Mouse (Mus musculus) heart, embryonic 14.5 days (tissue): Measurements from ENCODE around the gene Hypk. TPM values are rescaled to one million over a fixed set of nuclear protein-coding genes. Genes with fewer than 3 reads are reported as not detected.

ENCODE experiments used
- ATAC-seq: fragments of 200-750 bp; cut with Nextera tagmentation; 2 replicates; pipeline ENCODE4 v1.8.0; 2017; ENCODE audit warnings: low read depth, moderate TSS enrichment; ENCODE audit not compliant: insufficient number of reproducible peaks, insufficient read depth, low FRiP score
- H3K27ac ChIP-seq, 2 experiments: fragments of 200-500 bp in 1 of 2; fragments of 300-500 bp in 1 of 2; sonication (generic) in 1 of 2; replicated peaks in 1 of 2; 2 replicates each; pipeline ENCODE4 v1.5.1; 2012 to 2014; ENCODE audit warnings: low read depth in 2 of 2, low read length in 2 of 2, control low read depth in 1 of 2, mild to moderate bottlenecking in 1 of 2, mixed read lengths in 1 of 2; ENCODE audit not compliant: control insufficient read depth in 1 of 2, insufficient read depth in 1 of 2
- H3K27me3 ChIP-seq: fragments of 300-500 bp; sonication (generic); 2 replicates; pipeline ENCODE4 v1.6.1; 2014; ENCODE audit warnings: mild to moderate bottlenecking, low read length, control low read depth; ENCODE audit not compliant: control insufficient read depth, insufficient read depth
- H3K36me3 ChIP-seq: fragments of 300-500 bp; sonication (generic); 2 replicates; pipeline ENCODE4 v1.6.1; 2014; ENCODE audit warnings: mild to moderate bottlenecking, control low read depth, low read length, mixed read lengths; ENCODE audit not compliant: control insufficient read depth, insufficient read depth
- H3K4me1 ChIP-seq, 2 experiments: fragments of 200-500 bp in 1 of 2; fragments of 300-500 bp in 1 of 2; sonication (generic) in 1 of 2; 2 replicates each; pipeline ENCODE4 v1.6.1; 2012 to 2014; ENCODE audit warnings: low read length in 2 of 2, control low read depth in 1 of 2, mixed read lengths in 1 of 2; ENCODE audit not compliant: control insufficient read depth in 2 of 2, insufficient read depth in 2 of 2
- H3K4me2 ChIP-seq: fragments of 300-500 bp; sonication (generic); 2 replicates; pipeline ENCODE4 v1.6.1; 2014; ENCODE audit warnings: mild to moderate bottlenecking, low read length
- H3K4me3 ChIP-seq, 2 experiments: fragments of 200-500 bp in 1 of 2; fragments of 300-500 bp in 1 of 2; sonication (generic) in 1 of 2; 2 replicates each; pipeline ENCODE4 v1.5.1; 2012 to 2014; ENCODE audit warnings: low read length in 2 of 2, mild to moderate bottlenecking in 2 of 2, control low read depth in 1 of 2, low read depth in 1 of 2, moderate library complexity in 1 of 2; ENCODE audit not compliant: control insufficient read depth in 1 of 2, insufficient read depth in 1 of 2
- H3K9ac ChIP-seq: fragments of 300-500 bp; sonication (generic); 2 replicates; pipeline ENCODE4 v1.6.1; 2014; ENCODE audit warnings: mild to moderate bottlenecking, low read length
- H3K9me3 ChIP-seq: fragments of 300-500 bp; sonication (generic); 2 replicates; pipeline ENCODE4 v1.6.1; 2016; ENCODE audit warnings: low read length, control low read depth; ENCODE audit not compliant: control insufficient read depth
- WGBS: fragments of 180-500 bp; shearing (Covaris S2); extraction: QIAGEN DNeasy Blood & Tissue Kit; methylation state at CpG from one replicate; pipeline ENCODE4 v1.1.7; 2014; 5-methylcytosine and 5-hydroxymethylcytosine counted together
- microRNA-seq: library from miRNA; unstranded; fragments of <30 nt; microRNA quantifications from one replicate; pipeline ENCODE4, GENCODE M21; 2016
- polyA plus RNA-seq: library from polyadenylated mRNA; unstranded; fragments of >200 nt; fragmentation: Nextera tagmentation; extraction: Ambion mirVana; gene quantifications from 2 replicates; pipeline ENCODE4 v1.2.1, GENCODE M21; 2014

Hypk gene
- polyA plus RNA-seq, 1 experiment from 2014 or later: 101 TPM

- WGBS: 14% methylated on average over 12 of the region's 12 CpGs
Measured at GRCm38 (mm10) chr2:121507173-121507950, 54.3 kb downstream of the Hypk start.

GRCm38 (mm10) chr2:121507951-121508330 is 54.9 kb downstream of the Hypk start:
- Histone ChIP-seq H3K4me1 (peaks cover 0 to 17% of the 10 kb centered on the region in 2 experiments), H3K9ac (peak overlapping the region; percentile 78), H3K4me2 (peak overlapping the region; percentile 79), H3K4me3 (peak overlapping the region in 1 of 2 experiments; percentile 52; a peak in 3 of 4 replicates), H3K9me3 (no peaks in the 10 kb centered on the region), H3K36me3 (peaks cover 21% of the 10 kb centered on the region), H3K27ac (no peak overlapping the region), H3K27me3 (no peaks in the 10 kb centered on the region)
- no peak for ATAC-seq
- WGBS: 79% methylated on average over 2 of the region's 2 CpGs

More at GRCm38 (mm10) chr2:121507173-121507950, 54.3 kb downstream of the Hypk start:
- no peak for ATAC-seq
- H3K4me3 ChIP-seq: peak overlapping the region; percentile 52 to 70; a peak in 3 of 4 replicates
- H3K4me1 ChIP-seq: peaks cover 0 to 17% of the 10 kb centered on the region in 2 experiments
- peak overlapping the region; percentile 79 for H3K4me2 ChIP-seq
- peak overlapping the region in 1 of 2 experiments; percentile 9; a peak in 1 of 4 replicates for H3K27ac ChIP-seq
- no peaks in the 10 kb centered on the region for H3K9me3 ChIP-seq
- no peaks in the 10 kb centered on the region for H3K27me3 ChIP-seq
- peak overlapping the region; percentile 78 for H3K9ac ChIP-seq
- H3K36me3 ChIP-seq: peaks cover 18% of the 10 kb centered on the region

Small RNAs within 50 kb of the gene (microRNA-seq; reads per million reads assigned to microRNA genes)
- gene Gm22953: not detected

Other genes with a start within 250 kb of the Hypk start
- gene Trp53bp1, start 181.9 kb upstream of the Hypk start, polyA plus RNA-seq: 44.1 and 47.5 TPM in 2 replicates
- 7.3 and 7.7 TPM in 2 replicates for gene Map1a, start 163.7 kb upstream of the Hypk start, polyA plus RNA-seq
- 12.8 and 16.0 TPM in 2 replicates for gene Ppip5k1, start 97.9 kb upstream of the Hypk start, polyA plus RNA-seq
- gene Ckmt1, start 95.6 kb upstream of the Hypk start, polyA plus RNA-seq: 0.42 and 0.72 TPM in 2 replicates
- gene Strc, start 66.1 kb upstream of the Hypk start, polyA plus RNA-seq: not detected in 2 replicates
- 339 and 411 TPM in 2 replicates for gene Pdia3, start 39.5 kb upstream of the Hypk start, polyA plus RNA-seq
- 3.1 and 3.4 TPM in 2 replicates for gene Catsper2, start 39.5 kb upstream of the Hypk start, polyA plus RNA-seq
- 0.77 and 1.3 TPM in 2 replicates for gene Ell3, start 9.0 kb upstream of the Hypk start, polyA plus RNA-seq
- 675 and 694 TPM in 2 replicates for gene Serf2, start 4.1 kb upstream of the Hypk start, polyA plus RNA-seq
- 0.20 and 0.63 TPM in 2 replicates for gene Serinc4, start 3.5 kb downstream of the Hypk start, polyA plus RNA-seq
- gene Mfap1b, start 20.8 kb downstream of the Hypk start, polyA plus RNA-seq: 44.3 and 45.4 TPM in 2 replicates
- gene Mfap1a, start 53.4 kb downstream of the Hypk start, polyA plus RNA-seq: 18.3 and 20.5 TPM in 2 replicates
- 6.5 and 7.2 TPM in 2 replicates for gene Wdr76, start 53.4 kb downstream of the Hypk start, polyA plus RNA-seq